Mouse (Mus musculus) G1E (cell line): Measurements from ENCODE around the gene Adcy2. TPM values are rescaled to one million over a fixed set of nuclear protein-coding genes. Genes with fewer than 3 reads are reported as not detected.

Source experiments
- ATAC-seq: 2 replicates; pipeline ENCODE4 v1.8.0; 2016; ENCODE audit warnings: mild to moderate bottlenecking; ENCODE audit not compliant: insufficient number of reproducible peaks, poor library complexity, low FRiP score, severe bottlenecking; ENCODE audit errors: extremely low read depth
- DNase-seq: peaks from one replicate; pipeline ENCODE4 v3.0.0; 2012; ENCODE audit warnings: low spot score
- H3K27me3 ChIP-seq: 2 replicates; pipeline ENCODE4 v1.6.1; 2012; ENCODE audit warnings: mild to moderate bottlenecking, low read length, inconsistent platforms; ENCODE audit not compliant: insufficient read depth
- H3K36me3 ChIP-seq: replicated peaks from 2 replicates; pipeline ENCODE3; 2012; ENCODE audit warnings: mild to moderate bottlenecking, inconsistent platforms
- H3K4me1 ChIP-seq: 2 replicates; pipeline ENCODE4 v1.6.1; 2012; ENCODE audit warnings: low read depth, low read length, inconsistent platforms, mixed read lengths; ENCODE audit not compliant: insufficient read depth
- H3K4me3 ChIP-seq: 2 replicates; pipeline ENCODE4 v1.5.1; 2012; ENCODE audit warnings: low read depth, mild to moderate bottlenecking, inconsistent platforms, low read length, moderate library complexity, mixed read lengths
- H3K9me3 ChIP-seq: replicated peaks from 2 replicates; pipeline ENCODE4 v1.6.1; 2012; ENCODE audit warnings: inconsistent platforms
- CTCF ChIP-seq: IDR thresholded peaks from 2 replicates; pipeline ENCODE4 v1.5.1; 2012; ENCODE audit warnings: low read depth, low read length, inconsistent platforms, mixed read lengths
- GATA1 ChIP-seq: IDR thresholded peaks from 2 replicates; pipeline ENCODE4 v1.6.1; 2012; ENCODE audit warnings: borderline replicate concordance, low read length, inconsistent platforms, mixed read lengths
- GATA2 ChIP-seq: IDR thresholded peaks from 2 replicates; pipeline ENCODE4 v1.6.1; 2012; ENCODE audit warnings: low read depth, low read length, inconsistent platforms, borderline replicate concordance
- POLR2AphosphoS5 ChIP-seq: IDR thresholded peaks from 2 replicates; pipeline ENCODE4 v1.6.1; 2012; ENCODE audit warnings: low read depth, low read length, inconsistent platforms; ENCODE audit not compliant: insufficient replicate concordance
- TAL1 ChIP-seq: conservative IDR thresholded peaks from 2 replicates; pipeline ENCODE4 v1.6.1; 2012; ENCODE audit warnings: low read depth, low read length, inconsistent platforms, mixed read lengths
- polyA plus RNA-seq: library from polyadenylated mRNA; stranded (reverse); fragments of >175 nt; gene quantifications from 2 replicates; pipeline ENCODE4 v1.2.3, GENCODE M21; 2012
- total RNA-seq, 2 experiments: library from RNA; stranded (forward) in 1 of 2; stranded (reverse) in 1 of 2; fragments of 200-1000 nt in 1 of 2; fragments of >200 nt in 1 of 2; fragmentation: Nextera tagmentation in 1 of 2; gene quantifications; 2 replicates each; pipeline ENCODE4 v1.2.3; 2014 to 2017

Adcy2 gene
- total and polyA plus RNA-seq, 3 experiments = 0.05 TPM; not detected in 2

DNA sequence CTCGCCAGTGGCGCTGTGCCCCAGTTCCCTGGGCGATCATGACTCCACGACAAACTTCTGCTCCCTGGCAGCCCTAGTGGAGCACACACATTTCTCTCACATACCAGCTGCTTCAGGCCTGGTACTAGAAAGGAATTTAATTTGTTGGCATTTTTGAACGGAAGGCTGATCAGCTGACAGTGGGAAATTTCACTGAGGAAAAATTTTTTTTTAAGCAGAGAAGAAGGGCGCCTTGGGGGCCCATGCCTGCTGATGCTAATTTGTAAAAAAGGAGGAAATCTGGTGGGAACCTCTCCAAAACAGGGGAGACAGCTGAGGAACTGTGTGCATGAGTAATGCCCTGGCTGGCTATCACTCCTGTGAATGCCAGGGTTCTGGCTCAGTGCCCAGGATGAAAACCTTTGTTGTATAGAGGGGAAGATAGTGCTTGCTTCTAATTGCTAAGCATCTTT is 292.0 kb downstream of the Adcy2 start:
- no peaks in the 10 kb centered on the region for H3K27me3 ChIP-seq
- no peaks in the 10 kb centered on the region for H3K4me1 ChIP-seq
- no peak overlapping the region for H3K4me3 ChIP-seq
- DNase-seq (no peak), ATAC-seq (no peak)
- H3K9me3 ChIP-seq = peaks cover 23% of the 10 kb centered on the region
- H3K36me3 ChIP-seq = no peaks in the 10 kb centered on the region
- TF ChIP-seq POLR2AphosphoS5 = no peak
- TF ChIP-seq GATA1 = no peak
- no peak for TF ChIP-seq TAL1
- TF ChIP-seq GATA2 = no peak
- TF ChIP-seq CTCF = no peak

DNA sequence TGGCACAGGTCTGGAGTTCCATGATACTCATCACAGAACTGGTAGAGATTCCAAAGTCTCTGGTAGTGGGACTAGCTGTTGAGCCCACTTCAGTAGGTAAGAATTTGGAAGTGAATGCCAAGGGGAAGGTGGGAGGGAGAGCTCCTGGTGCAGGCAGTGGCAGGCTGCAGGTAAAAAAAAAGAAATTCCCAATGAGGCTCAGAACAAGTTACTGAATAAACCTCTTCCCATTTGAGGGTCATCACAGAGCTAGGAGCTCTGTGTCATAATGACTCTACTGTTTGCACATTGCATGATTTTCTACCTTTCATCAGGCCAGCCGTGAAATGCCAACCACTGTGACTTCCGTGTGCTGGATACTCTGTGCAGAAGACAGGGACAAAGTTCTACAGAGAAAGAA is 314.4 kb downstream of the Adcy2 start:
- TF ChIP-seq POLR2AphosphoS5 = no peak
- no peak for TF ChIP-seq GATA2
- no peak for TF ChIP-seq CTCF
- no peak for TF ChIP-seq GATA1
- TF ChIP-seq TAL1 = no peak
- no peak for ATAC-seq
- H3K9me3 ChIP-seq = peaks cover 15% of the 10 kb centered on the region

DNA sequence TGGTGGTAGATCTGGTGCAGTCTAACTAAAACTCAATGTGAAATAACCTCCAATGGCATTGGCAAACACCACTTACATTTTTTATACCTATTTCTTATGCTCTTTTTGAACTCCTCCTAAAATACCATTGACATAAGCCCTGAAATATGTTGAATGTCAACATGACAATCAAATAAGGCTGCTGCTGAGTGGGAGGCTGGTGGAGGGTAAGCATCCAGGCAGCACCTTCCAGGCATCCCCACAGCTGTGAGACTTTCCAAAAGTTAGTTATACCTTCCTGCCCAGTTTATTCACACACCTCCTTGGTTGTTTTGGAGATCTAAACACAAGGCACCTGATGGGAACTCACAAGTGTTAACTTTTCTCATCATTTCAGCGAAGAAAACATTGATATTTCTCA is 318.9 kb downstream of the Adcy2 start:
- Histone ChIP-seq H3K4me3 (no peak overlapping the region), H3K36me3 (no peaks in the 10 kb centered on the region), H3K4me1 (no peaks in the 10 kb centered on the region), H3K27me3 (no peaks in the 10 kb centered on the region), H3K9me3 (peaks cover 22% of the 10 kb centered on the region)
- TF ChIP-seq TAL1 (no peak), GATA2 (no peak), GATA1 (no peak), CTCF (no peak), POLR2AphosphoS5 (no peak)
- ATAC-seq = no peak
- no peak for DNase-seq

More for the DNA sequence above, 314.4 kb downstream of the Adcy2 start:
- Histone ChIP-seq H3K4me1 (no peaks in the 10 kb centered on the region), H3K27me3 (no peaks in the 10 kb centered on the region), H3K36me3 (no peaks in the 10 kb centered on the region), H3K4me3 (no peak overlapping the region)
- no peak for DNase-seq

DNA sequence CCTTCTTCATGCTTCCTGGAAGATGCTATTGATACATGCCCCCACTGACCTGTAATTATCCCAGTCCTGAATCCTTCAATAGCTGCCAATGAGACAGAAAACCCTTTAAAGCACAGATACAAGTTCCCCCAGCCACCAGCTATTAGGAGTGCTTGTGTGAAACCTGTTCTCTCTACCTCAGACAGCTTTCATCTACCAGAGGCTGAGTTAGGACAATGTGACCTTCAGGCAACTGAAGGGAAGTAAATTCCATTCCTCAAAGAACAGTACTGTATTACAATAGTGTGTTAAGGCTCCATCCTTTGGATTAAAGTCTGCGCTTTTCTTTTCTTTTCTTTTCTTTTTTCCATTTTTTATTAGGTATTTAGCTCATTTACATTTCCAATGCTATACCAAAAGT is 356.6 kb downstream of the Adcy2 start:
- TF ChIP-seq TAL1 = no peak
- TF ChIP-seq POLR2AphosphoS5 = no peak
- TF ChIP-seq CTCF = no peak
- TF ChIP-seq GATA2 = no peak
- no peak for TF ChIP-seq GATA1
- H3K36me3 ChIP-seq = no peaks in the 10 kb centered on the region
- ATAC-seq (no peak), DNase-seq (no peak)
- no peak overlapping the region for H3K4me3 ChIP-seq
- peaks cover 31% of the 10 kb centered on the region for H3K9me3 ChIP-seq
- no peaks in the 10 kb centered on the region for H3K4me1 ChIP-seq
- H3K27me3 ChIP-seq = no peaks in the 10 kb centered on the region

DNA sequence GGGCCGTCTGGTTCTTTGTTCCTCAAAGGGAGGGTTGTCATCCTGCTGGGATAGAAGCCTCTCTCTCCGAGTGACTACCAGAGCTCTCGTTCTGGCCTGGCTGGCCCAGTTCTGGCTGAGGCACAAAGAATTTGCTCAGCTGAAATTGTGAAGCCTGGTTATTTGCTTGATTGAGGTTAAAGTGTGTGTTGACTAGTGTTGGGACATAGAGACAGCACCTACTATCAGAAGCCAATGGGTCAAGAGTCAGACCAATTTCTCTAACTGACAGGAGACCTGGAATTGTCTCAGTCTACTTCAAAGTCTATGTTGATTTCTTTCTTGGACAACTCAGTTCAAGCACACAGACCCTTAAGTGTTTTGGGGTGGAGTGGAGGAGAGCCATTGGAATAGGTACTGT is 372.3 kb downstream of the Adcy2 start:
- TF ChIP-seq GATA1 (no peak), GATA2 (no peak), POLR2AphosphoS5 (no peak), TAL1 (no peak), CTCF (no peak)
- Histone ChIP-seq H3K4me1 (no peaks in the 10 kb centered on the region), H3K36me3 (no peaks in the 10 kb centered on the region), H3K9me3 (peaks cover 35% of the 10 kb centered on the region), H3K27me3 (no peaks in the 10 kb centered on the region), H3K4me3 (no peak overlapping the region)
- DNase-seq (no peak), ATAC-seq (no peak)

DNA sequence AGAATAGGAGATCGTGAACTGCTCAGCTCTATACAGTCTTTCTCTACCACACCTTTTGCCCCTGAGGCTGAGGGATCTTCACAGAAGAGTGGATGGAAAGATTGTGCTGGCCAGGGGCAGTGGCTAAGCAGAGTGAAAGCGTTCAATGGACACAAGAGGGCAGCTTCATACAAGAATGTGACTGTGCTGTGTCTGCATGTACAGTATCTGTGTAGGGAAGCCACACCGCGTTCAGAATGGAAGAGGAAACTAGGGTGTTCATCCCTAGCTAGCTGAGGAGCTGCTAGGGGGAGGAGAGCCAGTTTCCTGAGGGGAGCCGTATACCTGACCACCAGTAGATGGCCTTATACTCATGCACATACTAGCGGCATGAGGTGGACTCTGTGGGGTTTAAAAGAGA is 376.5 kb downstream of the Adcy2 start:
- TF ChIP-seq TAL1 = no peak
- no peak for TF ChIP-seq CTCF
- no peak for TF ChIP-seq GATA2
- no peak for TF ChIP-seq POLR2AphosphoS5
- no peak for TF ChIP-seq GATA1
- ATAC-seq (no peak), DNase-seq (no peak)
- H3K9me3 ChIP-seq = peaks cover 20% of the 10 kb centered on the region
- H3K4me1 ChIP-seq = no peaks in the 10 kb centered on the region
- no peaks in the 10 kb centered on the region for H3K27me3 ChIP-seq
- H3K4me3 ChIP-seq = no peak overlapping the region
- H3K36me3 ChIP-seq = no peaks in the 10 kb centered on the region
